Mouse (Mus musculus) hindbrain, embryonic 14.5 days (tissue): ENCODE measurements around the gene Rnf215. TPM values are rescaled to one million over a fixed set of nuclear protein-coding genes. Genes with fewer than 3 reads are reported as not detected.
A peak's percentile ranks its signal among the peaks of the same experiment; 100 is the strongest.

ENCODE experiments used
- ATAC-seq: fragments of 200-750 bp; cut with Nextera tagmentation; 2 replicates; pipeline ENCODE4 v1.8.0; 2017; ENCODE audit warnings: moderate number of reproducible peaks, mild to moderate bottlenecking, moderate TSS enrichment, moderate library complexity; ENCODE audit not compliant: low FRiP score
- DNase-seq: peaks from one replicate; pipeline ENCODE4 v3.0.0-alpha.2; 2015; ENCODE audit warnings: low spot score
- H3K27ac ChIP-seq: fragments of 300-500 bp; sonication (generic); 2 replicates; pipeline ENCODE4 v1.5.1; 2014; ENCODE audit warnings: mild to moderate bottlenecking, moderate library complexity
- H3K27me3 ChIP-seq: fragments of 300-500 bp; sonication (generic); 2 replicates; pipeline ENCODE4 v1.6.1; 2014; ENCODE audit warnings: mild to moderate bottlenecking, low read length, mixed read lengths; ENCODE audit not compliant: control insufficient read depth, insufficient read depth
- H3K36me3 ChIP-seq: fragments of 300-500 bp; sonication (generic); replicated peaks from 2 replicates; pipeline ENCODE4 v1.6.1; 2014; ENCODE audit not compliant: control insufficient read depth, insufficient read depth
- H3K4me1 ChIP-seq: fragments of 300-500 bp; sonication (generic); replicated peaks from 2 replicates; pipeline ENCODE4 v1.6.1; 2014; ENCODE audit warnings: antibody characterized with exemption, low read length, mixed read lengths; ENCODE audit not compliant: control insufficient read depth, insufficient read depth
- H3K4me2 ChIP-seq: fragments of 300-500 bp; sonication (generic); replicated peaks from 2 replicates; pipeline ENCODE4 v1.6.1; 2014; ENCODE audit warnings: mild to moderate bottlenecking, moderate library complexity
- H3K4me3 ChIP-seq: fragments of 300-500 bp; sonication (generic); replicated peaks from 2 replicates; pipeline ENCODE4 v1.5.1; 2014; ENCODE audit warnings: mild to moderate bottlenecking, low read length
- H3K9ac ChIP-seq: fragments of 300-500 bp; sonication (generic); 2 replicates; pipeline ENCODE4 v1.6.1; 2014
- H3K9me3 ChIP-seq: fragments of 300-500 bp; sonication (generic); 2 replicates; pipeline ENCODE4 v1.6.1; 2016; ENCODE audit warnings: low read length; ENCODE audit not compliant: control insufficient read depth
- WGBS: fragments of 180-500 bp; shearing (Covaris S2); extraction: QIAGEN DNeasy Blood & Tissue Kit; methylation state at CpG from one replicate; pipeline ENCODE4 v1.1.7; 2014; 5-methylcytosine and 5-hydroxymethylcytosine counted together
- polyA plus RNA-seq: library from polyadenylated mRNA; unstranded; fragments of >200 nt; fragmentation: Nextera tagmentation; extraction: Ambion mirVana; gene quantifications from 2 replicates; pipeline ENCODE4 v1.2.1, GENCODE M21; 2014

The Rnf215 gene
- polyA plus RNA-seq, 1 experiment from 2014 or later, result 48.2 TPM

DNA sequence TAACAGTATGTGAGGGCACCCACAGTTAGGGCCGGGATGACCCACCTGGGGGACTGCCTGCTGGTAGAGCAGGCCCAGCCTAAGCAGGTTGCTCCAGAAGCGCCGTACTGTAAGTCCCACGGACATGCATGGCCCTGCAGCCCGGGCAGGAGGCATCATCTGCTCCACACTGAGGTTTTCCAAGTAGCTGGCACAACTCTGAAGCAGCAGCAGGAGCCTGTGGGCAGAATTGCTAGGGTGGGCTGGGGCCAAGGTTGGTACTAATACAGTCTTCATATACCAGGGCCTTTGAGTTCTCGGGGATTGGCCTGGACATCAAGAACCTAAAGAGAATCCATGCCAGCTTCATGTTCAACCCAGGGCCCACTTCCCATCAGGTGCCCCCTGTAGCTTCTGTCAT lies 14.9 kb downstream of the Rnf215 start:
- DNase-seq, result no peak
- Histone ChIP-seq H3K4me1 (no peaks in the 10 kb centered on the region), H3K9me3 (no peaks in the 10 kb centered on the region), H3K27me3 (no peaks in the 10 kb centered on the region), H3K27ac (no peak overlapping the region), H3K36me3 (peaks cover 8% of the 10 kb centered on the region; the same call in 1 of the 2 replicates), H3K4me2 (no peak overlapping the region), H3K4me3 (no peak overlapping the region), H3K9ac (no peak overlapping the region)
- 90% methylated on average over 6 of the region's 6 CpGs for WGBS
- ATAC-seq, result no peak

DNA sequence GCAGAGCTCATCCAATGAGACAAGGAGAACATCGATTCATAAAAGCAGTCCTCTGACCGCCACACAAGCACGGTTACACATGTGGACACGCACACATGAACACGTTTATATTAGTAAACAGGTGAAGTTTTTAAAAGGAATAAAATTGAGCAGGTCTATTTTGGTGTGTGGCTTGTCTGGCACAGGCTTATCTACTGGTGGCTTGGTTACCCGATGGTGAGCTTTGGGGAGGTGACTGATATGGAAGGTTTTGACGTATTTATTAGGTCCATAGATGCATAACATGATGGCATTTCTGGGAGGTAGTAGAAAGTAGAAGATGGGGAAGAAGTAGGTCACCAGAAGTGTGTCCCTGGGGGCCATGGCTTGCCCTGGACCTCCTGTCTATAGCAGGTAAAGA lies 18.7 kb downstream of the Rnf215 start:
- no peak overlapping the region for H3K4me3 ChIP-seq
- H3K4me2 ChIP-seq, result no peak overlapping the region
- DNase-seq, result no peak
- H3K27ac ChIP-seq, result no peak overlapping the region
- 96% methylated on average over 7 of the region's 7 CpGs for WGBS
- H3K9ac ChIP-seq, result no peak overlapping the region
- no peak for ATAC-seq
- H3K9me3 ChIP-seq, result no peaks in the 10 kb centered on the region
- H3K36me3 ChIP-seq, result no peaks in the 10 kb centered on the region
- H3K27me3 ChIP-seq, result no peaks in the 10 kb centered on the region
- no peaks in the 10 kb centered on the region for H3K4me1 ChIP-seq

DNA sequence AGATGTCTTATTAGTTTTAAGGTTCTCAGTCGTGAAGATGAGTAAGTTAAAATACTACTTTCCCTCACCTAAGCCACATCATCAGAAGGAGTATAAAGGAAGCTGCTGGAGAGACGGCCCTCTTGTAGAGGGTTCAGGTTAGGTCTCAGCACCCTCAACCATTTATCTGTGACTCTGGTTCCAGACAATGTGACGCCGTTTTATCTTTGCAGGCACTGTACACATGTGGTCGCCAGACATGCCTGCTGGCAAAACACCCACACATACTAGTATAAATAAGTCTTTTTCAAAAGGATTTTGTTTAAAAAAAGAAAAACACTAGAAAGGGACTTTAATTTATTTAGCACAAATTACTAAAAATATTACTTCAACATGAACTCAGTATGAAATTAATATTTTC lies 20.6 kb downstream of the Rnf215 start:
- Histone ChIP-seq H3K4me1 (peaks cover 8% of the 10 kb centered on the region; the same call in 1 of the 2 replicates), H3K36me3 (no peaks in the 10 kb centered on the region), H3K9ac (no peak overlapping the region), H3K4me2 (no peak overlapping the region), H3K27ac (no peak overlapping the region), H3K9me3 (no peaks in the 10 kb centered on the region), H3K4me3 (no peak overlapping the region), H3K27me3 (no peaks in the 10 kb centered on the region)
- ATAC-seq (no peak), DNase-seq (no peak)
- WGBS, result 86% methylated on average over 5 of the region's 5 CpGs

DNA sequence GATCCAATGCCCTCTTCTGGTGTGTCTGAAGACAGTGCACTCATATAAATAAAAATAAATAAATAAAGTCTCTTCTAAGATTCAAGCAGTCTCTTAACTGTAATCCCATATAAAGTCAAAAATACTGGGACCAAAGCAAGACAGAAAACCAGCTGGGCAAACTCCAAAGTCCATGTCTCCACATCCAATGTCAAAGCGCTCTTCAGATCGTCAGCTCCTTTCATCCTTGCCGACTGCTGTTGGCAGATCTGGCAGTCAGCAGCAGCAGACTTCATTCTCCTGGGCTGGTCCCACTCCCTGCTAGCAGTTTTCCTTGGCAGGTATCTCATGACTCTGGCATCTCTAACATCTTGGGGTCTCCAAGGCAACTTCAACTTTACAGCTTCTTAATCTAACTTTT lies 23.7 kb downstream of the Rnf215 start:
- Histone ChIP-seq H3K9me3 (no peaks in the 10 kb centered on the region), H3K9ac (no peak overlapping the region), H3K36me3 (peaks cover 23% of the 10 kb centered on the region), H3K27ac (no peak overlapping the region), H3K4me2 (peak overlapping the region; percentile 81; the same call in 1 of the 2 replicates), H3K4me3 (no peak overlapping the region), H3K4me1 (peaks cover 22% of the 10 kb centered on the region), H3K27me3 (no peaks in the 10 kb centered on the region)
- no peak for DNase-seq
- 89% methylated on average over 3 of the region's 3 CpGs for WGBS
- ATAC-seq, result no peak

DNA sequence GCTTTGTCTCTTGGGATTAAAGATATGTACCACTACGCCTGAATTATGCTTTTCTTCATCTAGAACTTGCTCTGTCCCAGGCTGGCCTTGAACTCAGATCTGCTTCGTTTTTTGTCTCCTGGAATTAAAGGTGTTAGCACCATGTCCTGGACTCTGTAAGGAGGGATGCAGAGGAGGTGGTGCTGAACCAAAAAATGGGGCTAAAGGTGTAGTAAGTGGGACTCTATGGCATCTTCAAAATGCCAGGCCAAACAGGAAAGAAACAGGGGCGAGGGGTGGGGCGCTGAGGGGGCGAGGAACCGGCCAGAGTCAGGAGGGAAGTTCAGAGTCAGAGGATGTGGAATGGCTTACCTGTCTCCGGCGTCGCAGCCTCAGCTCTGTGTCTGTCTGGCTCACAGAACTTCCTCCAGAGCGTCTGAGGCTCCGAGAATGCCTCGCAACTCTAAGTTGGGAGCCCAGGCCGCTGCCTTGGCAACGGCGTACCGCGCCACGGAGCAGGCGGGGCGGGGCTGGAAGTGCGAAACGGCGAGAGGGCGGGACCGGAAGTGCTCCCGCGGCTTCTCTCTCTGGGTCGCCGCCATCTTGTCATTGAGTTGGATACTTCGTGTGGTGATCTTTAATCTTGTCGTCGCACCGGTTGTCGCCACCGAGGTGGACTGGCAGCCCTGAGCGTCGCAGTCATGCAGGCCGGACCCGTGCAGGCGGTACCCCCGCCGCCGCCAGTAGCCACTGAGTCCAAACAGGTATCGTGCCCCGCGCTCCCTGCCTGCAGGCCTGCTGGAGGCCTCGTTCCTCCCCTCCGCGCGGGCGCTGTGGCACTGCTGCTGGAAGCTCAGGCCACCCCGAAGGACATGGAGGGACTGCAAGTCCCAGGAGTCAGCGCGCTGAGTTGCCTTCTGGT lies 25.1 kb downstream of the Rnf215 start, which contains the start of the genes Ccdc157 and Sf3a1:
TSS of gene Ccdc157 (minus strand) at position 486 of the 901 bp plus-strand sequence.
TSS of gene Sf3a1 (plus strand) at position 543 of the 901 bp plus-strand sequence.
- peak within 1 kb of the TSS; percentile 81 for H3K4me2 ChIP-seq
- 2% methylated on average over 53 of the region's 54 CpGs for WGBS
- peak; percentile 97 for ATAC-seq

DNA sequence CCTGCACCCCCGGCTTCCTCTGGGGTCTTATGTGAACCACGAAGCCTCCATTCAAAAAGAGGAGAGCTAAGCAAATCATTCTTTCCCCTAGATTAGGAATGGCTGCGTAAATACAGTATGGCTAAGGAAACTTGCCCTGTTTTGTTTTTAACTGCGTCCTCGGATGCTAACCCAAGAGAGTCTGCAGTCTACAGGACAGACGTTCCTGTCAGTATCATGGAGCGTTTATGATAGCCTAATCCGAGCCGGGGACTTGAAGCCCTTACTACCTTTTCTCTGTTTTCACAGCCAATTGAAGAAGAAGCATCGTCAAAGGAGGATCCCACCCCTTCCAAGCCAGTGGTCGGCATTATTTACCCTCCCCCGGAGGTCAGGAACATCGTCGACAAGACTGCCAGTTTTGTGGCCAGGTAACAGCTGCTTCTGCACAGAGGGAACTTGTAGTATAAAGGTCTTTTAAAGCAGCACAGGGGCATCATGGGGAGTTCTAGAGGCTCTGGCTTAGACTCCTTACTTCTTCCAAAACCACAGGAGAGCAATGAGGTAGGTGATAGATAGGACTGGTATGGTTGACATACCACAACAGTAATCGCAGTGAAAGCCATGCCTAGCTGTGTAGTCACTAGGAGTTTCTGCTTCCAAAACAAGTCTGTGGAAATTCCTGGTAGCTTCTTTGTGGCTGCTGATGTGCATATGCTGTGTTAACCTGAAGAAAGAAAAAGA lies 25.9 kb downstream of the Rnf215 start:
- Histone ChIP-seq H3K36me3 (peaks cover 45% of the 10 kb centered on the region), H3K9me3 (no peaks in the 10 kb centered on the region), H3K9ac (peak overlapping the region; percentile 73), H3K27ac (peak overlapping the region; percentile 92), H3K4me1 (peaks cover 22% of the 10 kb centered on the region), H3K4me2 (peak overlapping the region; percentile 81), H3K27me3 (no peaks in the 10 kb centered on the region), H3K4me3 (peak overlapping the region; percentile 70)
- DNase-seq, result no peak
- 9% methylated on average over 15 of the region's 15 CpGs for WGBS
- ATAC-seq, result peak; percentile 8; the same call in 1 of the 2 replicates

More for the DNA sequence above, 25.1 kb downstream of the Rnf215 start, which contains the start of the genes Ccdc157 and Sf3a1:
- peak within 1 kb of the TSS; percentile 92 for H3K27ac ChIP-seq
- peak; percentile 93 for DNase-seq
- no peaks in the 10 kb centered on the region for H3K9me3 ChIP-seq
- no peaks in the 10 kb centered on the region for H3K27me3 ChIP-seq
- peaks cover 22% of the 10 kb centered on the region for H3K4me1 ChIP-seq
- peak within 1 kb of the TSS; percentile 73 for H3K9ac ChIP-seq
- H3K4me3 ChIP-seq, result peak within 1 kb of the TSS; percentile 70
- peaks cover 37% of the 10 kb centered on the region for H3K36me3 ChIP-seq

DNA sequence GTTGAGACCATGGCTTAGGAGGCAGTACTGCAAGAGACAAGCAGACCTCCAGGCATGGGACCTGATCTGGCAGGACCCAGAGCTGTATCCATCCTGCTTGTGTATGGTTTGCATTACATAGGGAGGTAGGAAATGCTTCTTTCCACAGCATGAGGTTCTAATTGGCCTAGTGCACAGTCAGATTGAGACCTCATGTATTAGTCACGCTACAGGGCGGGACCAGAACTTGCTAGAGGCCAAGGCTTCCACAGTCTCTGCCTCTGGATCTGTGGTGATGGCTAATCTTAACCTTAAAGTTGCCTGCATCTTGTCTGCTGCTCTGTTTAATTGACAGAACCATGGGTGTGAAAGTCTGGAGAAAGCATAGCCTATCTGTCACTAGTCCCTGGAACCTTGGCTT lies 29.7 kb downstream of the Rnf215 start:
- Histone ChIP-seq H3K27me3 (no peaks in the 10 kb centered on the region), H3K27ac (no peak overlapping the region), H3K4me3 (no peak overlapping the region), H3K9me3 (no peaks in the 10 kb centered on the region), H3K4me2 (no peak overlapping the region), H3K9ac (no peak overlapping the region), H3K36me3 (peaks cover 83% of the 10 kb centered on the region), H3K4me1 (peaks cover 16% of the 10 kb centered on the region)
- DNase-seq, result no peak
- no peak for ATAC-seq
- WGBS, result 89% methylated on average over 2 of the region's 2 CpGs

DNA sequence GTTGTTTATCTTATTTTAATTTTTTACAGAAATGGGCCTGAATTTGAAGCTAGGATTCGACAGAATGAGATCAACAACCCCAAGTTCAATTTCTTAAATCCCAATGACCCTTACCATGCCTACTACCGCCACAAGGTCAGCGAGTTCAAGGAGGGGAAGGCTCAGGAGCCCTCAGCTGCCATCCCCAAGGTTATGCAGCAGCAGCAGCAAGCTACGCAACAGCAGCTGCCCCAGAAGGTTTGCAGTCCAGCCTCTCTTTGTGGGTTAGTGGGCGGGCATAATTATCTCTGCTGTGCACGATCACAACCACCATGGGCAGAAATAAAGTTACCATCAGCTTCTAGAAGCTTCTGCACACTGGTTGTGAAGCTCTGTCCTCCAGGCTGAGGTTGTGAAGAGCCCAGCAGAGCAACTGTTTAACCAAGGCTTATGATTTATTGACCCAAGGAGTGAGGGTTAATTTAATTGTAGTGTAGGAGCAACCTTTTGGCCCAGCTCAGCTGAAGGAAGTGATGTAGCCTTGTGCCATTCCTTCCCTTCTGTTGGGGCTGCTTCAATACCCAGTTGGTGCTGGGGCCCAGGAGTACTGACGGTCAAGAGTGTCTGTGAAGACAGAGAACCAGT lies 31.6 kb downstream of the Rnf215 start:
- Histone ChIP-seq H3K4me2 (no peak overlapping the region), H3K27ac (no peak overlapping the region), H3K4me3 (no peak overlapping the region), H3K9ac (no peak overlapping the region), H3K27me3 (no peaks in the 10 kb centered on the region), H3K4me1 (peaks cover 8% of the 10 kb centered on the region), H3K9me3 (no peaks in the 10 kb centered on the region), H3K36me3 (peaks cover 100% of the 10 kb centered on the region)
- no peak for ATAC-seq
- 96% methylated on average over 7 of the region's 7 CpGs for WGBS
- no peak for DNase-seq

DNA sequence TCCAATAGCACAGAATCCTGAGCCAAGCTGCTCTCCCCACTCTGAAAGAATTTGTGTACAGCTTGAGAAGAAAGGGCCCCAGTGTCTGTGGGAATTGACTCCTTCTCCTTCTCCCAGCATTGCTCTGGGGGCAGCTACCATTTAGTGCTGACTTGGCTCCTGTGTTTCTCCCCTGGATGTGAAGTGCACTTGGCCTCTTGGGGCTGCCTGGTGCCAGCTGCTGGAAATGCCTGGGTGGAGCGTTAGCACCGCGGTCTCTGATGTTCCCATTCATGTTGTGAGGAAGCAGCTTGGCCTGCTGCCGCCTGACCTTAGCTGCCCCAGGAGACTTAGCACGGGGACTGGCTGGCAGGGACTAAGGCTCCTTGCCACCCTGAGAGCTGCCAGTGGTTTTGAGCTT lies 39.6 kb downstream of the Rnf215 start:
- Histone ChIP-seq H3K9ac (no peak overlapping the region), H3K4me3 (no peak overlapping the region), H3K27ac (no peak overlapping the region), H3K4me2 (no peak overlapping the region), H3K9me3 (no peaks in the 10 kb centered on the region), H3K27me3 (no peaks in the 10 kb centered on the region), H3K4me1 (no peaks in the 10 kb centered on the region), H3K36me3 (peaks cover 99% of the 10 kb centered on the region)
- ATAC-seq (peak; percentile 34; the same call in 1 of the 2 replicates), DNase-seq (no peak)
- WGBS, result 84% methylated on average over 5 of the region's 5 CpGs
